Mouse (Mus musculus) adrenal gland, postnatal 14 days (tissue): ENCODE data around the gene Snx29. TPM values are rescaled to one million over a fixed set of nuclear protein-coding genes. Genes with fewer than 3 reads are reported as not detected.

Experiments
- DNase-seq: peaks from one replicate; pipeline ENCODE4 v3.0.0; 2021; ENCODE audit warnings: mixed read lengths
- total RNA-seq: library from RNA; stranded (reverse); gene quantifications from 2 replicates; pipeline ENCODE4 v1.2.3, GENCODE M21; 2021

The Snx29 gene
- total RNA-seq, 1 experiment from 2014 or later: 17.2 TPM

DNA sequence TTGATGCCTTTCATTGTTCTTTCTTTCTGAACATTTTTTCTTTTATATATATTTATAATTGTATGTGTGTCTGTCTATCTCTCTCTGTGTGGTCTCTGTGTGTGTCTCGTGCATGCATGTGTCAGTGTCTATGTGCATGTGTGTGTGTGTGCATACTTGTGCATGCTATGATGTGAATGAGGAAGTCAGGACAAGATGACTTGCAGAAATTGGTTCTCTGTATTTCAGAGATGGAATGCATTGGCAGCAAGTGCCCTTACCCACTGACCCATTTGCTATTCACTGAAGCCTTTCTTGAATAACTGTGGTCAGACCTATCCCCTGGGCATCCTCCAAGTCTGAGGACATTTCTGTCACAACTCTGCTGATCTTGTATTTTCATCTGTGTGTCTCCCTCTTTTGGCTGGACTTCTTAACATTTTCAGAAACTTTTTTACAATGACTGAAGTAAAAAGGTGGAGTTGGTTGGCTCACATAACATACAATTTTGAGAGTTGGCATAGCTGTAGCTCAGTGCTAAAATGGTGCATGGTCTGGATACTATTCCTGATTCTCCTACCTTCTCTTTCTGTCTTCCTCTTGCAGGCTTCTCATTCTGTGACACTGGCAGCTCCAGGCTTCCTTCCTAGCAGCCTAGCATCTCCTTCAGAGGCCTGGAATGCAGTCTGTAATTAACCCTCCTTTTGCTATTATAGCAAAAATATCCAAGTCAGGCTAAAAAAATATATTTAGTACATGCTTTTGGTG lies 278.8 kb downstream of the Snx29 start:
- DNase-seq: no peak

DNA sequence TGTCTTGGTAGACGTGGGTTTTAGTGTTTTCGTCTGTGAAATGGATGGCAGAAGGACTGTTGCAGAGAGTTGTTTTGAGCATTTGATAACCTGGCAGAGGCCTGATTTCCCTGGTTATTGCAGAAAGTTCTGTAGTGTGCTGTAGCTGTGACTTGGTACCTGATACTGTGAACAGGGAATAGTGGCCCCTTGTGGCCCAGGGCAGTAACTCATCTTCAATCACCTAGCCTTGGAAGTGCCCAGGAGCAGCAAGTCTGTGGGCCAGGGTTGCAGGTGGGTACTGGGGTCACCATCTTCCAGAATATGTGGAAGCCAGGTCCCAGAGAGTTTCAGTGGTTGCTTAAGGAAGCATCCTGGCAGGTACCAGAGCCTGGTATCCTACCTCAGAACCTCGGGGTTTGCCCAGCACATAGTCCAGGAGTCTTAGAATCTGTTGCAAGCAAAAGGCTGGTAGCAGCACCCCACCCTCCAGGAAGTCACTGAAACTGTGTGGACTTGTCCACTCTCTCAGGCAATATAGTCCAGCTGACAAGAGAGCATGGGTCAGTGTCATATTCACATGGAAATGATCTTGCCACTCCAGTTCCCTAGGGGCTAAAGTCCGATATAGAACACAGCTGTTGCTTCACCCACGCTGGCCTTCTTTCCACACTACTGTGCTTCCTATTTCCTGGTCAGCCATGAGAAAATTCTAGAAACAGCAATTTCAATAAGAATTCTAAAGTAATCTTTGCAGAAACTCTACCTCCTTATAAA lies 281.1 kb downstream of the Snx29 start:
- peak; percentile 47 for DNase-seq

DNA sequence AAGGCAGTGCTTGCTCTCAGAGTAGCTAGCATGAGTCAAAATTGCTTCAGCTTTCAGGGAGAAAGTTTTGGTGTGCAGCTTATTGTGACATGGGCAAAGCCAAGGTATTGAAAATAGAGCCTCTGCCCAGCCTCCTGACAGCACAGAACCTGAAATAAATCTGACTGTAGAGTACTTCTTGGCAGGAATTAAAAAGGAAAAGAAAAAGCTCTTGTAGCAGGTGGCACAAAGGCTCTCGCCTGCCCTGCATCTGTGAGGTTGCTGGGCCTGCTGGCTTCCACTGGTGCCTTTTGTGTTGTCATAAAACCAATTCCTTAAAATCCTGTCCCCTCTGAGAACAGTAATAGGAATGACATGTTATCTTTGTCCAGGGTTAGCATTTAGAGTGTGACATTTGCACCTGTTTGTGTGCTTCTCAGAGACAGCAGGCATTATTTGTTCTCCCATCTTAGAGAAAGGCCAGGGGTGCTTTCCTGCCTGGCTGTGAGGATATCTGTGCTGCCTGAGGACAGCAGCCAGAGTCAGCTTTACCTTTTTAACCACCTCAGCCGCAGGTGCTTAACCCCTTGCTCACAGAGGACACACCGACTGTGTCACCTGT lies 289.9 kb downstream of the Snx29 start:
- no peak for DNase-seq

DNA sequence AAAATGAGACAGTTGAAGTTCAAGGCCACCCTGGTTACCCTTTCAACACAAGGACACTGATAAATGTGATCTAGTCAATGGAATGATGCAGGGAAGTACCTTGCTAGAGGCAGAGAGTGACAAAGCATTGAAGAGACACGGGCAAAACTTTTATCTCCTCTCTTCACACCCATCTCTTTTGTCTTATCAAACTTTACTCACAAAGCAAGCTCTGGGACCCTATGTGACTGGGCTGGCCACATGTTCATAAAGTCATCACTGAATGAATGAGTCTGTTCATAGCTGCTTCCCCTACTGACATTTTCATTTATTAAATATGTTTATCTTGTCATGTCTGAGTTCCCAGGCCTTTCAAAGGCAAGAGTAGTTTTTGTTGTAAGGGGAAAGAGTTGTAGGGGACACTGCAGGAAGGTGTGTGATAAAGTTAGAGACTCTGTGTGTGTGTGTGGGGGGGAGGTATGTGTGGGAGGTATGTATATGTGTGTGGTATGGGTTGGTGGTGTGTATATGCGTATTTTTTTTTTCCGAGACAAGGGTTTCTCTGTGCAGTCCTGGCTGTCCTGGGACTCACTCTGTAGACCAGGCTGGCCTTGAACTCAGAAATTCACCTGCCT lies 291.8 kb downstream of the Snx29 start:
- DNase-seq: peak; percentile 21

DNA sequence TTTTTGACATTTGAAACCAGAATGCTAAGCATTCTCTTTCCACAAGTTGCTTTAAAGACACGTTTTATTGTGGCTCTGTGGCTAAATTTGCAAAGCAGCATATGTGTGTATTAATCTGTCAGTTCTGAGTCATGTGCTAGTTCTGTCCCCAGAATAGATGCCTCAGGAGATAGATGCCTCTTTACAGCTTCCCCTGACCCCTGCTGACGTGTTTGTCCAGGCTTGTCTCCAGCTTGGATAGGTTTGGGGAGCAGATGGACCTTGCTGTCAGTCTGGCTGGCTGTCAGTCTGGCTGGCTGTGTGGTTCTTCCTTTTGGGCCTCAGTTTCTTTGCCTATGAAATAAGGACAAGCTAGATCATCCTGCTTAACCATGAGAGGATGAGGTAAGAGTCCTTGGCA lies 292.9 kb downstream of the Snx29 start:
- DNase-seq: peak; percentile 39

DNA sequence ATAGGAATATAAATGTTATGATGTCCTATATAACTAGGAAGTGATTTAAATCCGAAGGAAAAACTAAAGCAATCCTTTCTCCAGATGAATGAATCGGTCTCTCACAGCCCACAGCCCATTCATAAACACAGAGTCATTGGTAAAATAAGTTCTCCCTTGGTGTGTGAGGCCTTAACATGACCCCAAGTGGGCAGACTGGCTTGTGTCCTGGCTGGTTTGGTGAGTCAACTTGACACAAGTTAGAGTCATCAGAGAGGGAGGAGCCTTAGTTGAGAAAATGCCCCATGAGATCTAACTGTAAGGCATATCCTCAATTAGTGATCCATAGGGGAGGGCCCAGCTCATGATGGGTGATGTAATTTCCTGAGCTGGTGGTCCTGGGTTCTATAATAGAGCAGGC lies 297.2 kb downstream of the Snx29 start:
- DNase-seq: no peak

DNA sequence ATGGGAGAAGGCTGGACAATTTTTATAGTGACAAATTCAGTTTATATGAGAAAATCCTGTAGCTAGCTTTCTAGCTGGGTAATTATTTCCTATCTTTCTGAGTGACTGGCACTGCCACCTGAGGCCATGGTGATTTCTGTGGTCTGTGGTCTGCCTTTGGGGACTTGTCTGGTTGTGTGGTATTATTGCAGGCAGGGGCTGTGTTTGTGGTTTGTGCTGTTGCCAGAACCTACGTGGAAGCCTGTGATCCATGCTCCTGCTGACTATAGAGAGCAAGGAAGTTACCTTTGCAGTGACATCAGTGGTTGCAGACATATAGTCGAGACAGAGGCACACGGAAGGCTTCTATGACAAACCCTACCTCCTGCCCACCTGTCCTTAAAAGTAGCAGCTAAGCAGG lies 298.3 kb downstream of the Snx29 start:
- DNase-seq: no peak

DNA sequence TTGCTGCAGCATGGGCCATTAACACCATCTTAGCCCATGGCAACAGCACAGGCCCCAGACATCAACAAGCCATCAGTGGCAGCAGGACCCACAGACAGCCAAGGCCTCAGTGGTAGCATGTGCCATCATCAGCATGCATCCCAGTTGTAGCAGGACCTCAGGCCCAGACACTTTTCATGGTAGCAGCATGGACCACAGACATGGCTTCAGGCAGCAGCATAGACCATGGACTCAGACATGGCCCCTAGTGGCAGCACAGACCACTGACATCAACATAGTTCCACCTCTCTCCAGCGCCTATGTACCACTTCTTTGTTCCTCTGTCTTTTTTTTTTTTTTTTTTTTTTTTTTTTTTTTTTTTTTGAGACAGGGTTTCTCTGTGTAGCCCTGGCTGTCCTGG lies 299.0 kb downstream of the Snx29 start:
- no peak for DNase-seq

DNA sequence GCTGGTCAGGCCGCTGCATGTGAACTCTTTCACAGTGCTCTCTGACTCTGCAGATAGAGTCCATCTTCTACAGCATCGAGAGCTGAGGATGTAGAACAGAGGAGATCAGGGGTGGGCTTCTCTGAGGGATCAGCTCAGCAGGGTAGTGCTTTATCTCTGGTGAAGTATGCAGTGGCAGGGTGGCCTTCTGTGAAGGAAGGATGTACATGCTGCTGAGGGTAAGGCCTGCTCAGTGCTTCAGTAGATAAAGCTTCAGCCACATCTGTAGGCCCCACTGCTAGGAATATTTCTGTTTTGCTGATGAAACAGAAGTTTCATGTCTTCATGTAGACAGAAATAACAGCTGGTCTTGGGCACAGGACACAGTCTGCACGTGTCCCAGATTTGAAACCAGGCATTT lies 300.3 kb downstream of the Snx29 start:
- DNase-seq: no peak

DNA sequence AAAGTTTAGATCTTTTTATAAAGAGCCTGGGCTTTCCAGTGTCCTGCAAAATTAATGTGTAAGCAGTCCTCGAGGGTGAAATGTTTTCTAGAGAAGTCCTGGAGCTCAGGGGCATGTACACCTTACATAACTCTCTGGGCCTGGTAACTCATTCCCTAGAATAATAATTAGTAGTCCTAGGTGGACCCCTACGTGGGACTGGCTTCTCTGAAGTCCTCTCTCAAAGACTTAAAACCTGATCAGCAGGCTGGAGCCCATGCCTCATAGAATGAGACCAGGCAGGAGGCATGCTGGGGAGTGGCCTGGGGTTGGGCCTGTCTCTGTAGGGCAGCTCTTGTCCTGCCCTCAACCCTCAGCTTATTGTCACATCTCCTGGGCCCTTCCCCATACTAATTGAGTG lies 301.4 kb downstream of the Snx29 start:
- DNase-seq: no peak

DNA sequence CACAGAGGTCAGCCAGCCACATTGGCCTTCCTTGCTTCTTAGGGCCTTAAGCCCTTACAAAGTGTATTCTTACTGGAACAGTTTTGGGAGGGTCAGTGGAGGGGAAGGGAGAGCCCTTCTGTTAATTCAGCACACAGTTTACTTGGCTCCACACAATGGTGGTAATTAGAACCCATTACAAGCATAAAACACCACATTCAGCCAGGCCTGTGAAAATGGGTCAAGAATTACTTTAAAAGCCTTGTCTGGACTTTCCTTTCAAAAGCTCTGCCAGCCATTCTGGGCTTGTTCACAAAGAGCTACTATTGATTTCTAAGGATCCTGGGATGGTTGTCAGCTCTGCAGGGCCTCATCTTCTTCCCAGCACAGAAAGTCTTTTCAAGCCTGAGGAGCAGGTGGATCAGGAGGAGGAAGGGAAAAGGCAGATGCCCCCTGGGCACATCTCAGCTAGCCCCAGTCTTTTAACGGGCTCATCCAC lies 303.3 kb downstream of the Snx29 start:
- DNase-seq: no peak

DNA sequence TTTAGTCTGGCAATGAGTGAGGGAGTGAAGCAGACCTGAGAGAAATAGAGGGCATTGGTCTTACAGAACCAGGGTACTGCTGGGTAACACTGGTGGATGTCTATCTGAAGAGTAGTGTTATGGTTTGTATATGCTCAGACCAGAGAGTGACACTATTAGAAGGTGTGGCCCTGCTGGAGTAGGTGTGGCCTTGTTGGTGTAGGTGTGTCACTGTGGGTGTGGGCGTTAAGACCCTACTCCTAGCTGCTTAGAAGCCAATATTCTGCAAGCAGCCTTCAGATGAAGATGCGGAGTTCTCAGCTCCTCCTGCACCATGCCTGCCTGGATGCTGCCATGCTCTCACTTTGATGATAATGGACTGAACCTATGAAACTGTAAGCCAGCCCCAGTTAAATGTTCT lies 303.9 kb downstream of the Snx29 start:
- DNase-seq: no peak

DNA sequence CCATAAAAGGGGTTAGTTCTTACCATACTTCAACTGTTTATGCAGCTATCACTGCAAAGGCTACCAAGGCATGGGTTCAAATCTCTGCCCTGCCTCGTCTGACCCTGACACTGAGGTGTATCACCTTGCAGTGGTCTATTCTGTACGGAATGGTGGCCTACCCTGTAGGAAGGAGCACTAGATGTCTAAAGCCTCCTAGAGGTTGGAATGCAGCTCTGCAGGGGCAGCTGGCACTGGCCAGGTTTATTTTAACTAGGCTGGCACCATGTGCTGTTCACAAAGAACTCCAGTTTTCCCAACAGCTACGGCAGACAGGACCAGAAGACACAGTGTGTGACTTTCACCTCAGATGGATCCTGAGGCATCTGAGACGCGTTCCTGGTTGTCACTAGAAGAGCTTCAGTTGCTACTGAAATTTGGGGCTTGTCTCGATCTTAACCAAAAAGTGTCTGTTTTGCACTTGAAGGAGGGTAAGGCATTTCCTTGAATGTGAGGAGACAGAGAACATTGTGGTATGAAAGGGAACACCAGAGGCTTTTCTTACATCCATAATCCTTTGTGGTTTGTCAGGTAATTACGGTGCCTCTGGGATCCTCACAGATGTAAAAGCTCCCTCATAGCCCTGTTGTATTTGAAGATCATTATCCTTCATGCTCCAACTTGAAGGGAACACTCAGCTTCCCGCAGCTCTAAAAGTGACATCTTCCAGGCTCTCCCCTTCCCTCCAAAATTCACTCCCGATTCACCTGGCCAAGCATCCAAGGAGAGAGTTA lies 305.3 kb downstream of the Snx29 start:
- no peak for DNase-seq

DNA sequence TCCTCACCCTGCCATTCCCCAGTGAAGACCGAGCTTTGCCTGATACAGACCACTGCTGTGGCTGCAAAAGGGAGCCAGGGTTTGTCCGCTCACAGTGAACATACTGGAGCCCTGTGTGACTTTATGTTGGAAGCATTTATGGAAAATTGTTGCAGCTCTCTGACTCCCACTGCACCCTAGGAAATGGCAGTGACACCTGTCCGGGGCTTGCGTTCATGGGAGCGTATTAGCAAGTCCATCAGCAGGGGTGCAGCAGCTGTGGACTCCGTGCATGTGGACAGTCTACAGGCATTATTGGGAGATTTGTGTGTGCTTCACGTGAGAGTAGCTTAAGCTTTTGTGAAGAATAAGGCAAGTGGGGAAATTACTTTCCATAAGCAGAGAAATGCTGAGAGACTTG lies 307.0 kb downstream of the Snx29 start:
- DNase-seq: no peak

DNA sequence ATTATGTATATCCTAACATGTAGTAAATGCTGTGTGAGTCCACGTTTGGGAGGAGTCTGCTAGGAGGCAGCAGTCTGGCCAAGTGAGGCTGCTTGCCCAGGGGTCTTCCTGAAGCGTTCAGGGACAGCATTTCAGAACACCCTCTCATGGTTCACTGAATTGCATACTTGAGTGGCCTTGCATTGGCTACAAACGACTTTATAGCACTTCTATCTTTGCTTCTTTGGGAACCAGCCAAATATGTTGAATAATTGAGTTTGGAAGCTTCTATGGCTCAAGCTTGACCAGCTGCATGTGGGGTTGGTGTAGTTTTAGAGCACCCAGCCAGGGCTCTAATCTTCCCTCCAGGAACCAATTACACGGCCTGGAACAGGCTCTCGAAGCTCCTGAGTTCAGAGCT lies 307.8 kb downstream of the Snx29 start:
- no peak for DNase-seq

DNA sequence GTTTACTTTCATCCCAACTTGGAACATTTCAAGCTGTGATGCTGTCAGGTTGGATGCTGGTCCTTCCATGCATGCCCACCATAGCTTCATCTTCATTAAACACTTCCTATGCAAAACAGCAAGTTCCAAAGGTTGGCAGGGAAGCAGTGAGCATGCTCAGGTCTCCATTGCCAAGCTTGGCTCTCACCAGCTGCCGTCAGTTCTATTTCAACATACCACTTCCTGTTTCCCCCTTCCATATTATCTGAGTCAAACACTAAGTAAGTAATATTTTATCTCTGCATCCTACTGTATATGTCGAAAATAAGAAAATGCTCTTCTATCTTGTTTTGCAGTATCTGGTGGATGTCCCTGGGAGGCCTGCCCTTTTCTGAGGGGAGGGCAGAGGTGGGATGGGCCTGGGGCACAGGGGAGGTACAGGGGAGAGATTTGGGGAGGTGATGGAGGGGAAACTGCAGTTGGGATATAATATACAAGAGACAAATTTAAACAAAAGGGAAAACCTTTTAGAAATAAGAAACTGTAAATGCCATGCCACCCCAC lies 309.6 kb downstream of the Snx29 start:
- no peak for DNase-seq

DNA sequence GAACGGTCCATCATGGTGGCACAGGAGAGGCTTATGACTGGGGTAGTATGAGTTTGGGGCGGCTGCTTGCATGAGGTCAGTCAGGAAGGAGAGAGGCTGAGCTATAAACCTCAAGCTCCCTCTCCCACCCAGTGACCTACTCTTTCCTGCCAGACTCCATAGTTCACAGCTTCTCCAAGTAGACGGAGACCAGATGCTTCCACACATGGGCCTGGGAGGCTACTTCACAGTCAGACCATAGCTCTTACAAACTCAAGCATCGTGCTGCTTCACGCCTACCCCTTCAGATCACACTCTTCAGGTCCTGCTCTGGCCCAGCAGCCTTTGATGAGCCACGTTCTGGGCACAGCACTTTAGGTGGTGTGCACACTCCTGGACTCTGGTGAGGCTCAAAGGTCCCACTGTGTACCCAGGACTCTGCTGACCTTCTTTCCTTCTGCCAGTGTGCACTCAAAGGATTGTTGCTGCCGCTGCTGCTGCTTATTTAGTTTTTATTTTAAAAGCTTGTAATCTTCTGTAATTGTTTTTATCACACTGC lies 313.6 kb downstream of the Snx29 start:
- DNase-seq: no peak

DNA sequence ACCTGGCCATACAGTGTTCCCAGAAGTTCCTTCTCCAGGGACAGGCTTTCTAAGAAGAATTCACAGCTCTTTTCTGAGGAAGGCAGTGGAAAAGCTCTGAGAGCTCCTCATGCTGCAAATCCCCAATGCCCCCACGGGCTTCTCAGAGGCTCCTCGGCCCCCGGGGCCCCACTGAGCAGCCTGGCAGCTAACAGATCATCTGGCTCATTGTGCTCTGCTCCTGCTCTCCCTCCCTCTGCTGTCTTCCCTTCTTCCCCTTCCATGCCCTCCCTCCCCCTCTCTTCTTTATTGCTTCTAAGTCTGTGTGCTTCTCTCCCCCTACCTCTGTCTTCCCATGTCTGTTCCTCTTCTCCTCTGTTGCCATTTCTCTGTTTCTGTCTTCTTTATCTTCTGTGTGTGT lies 314.2 kb downstream of the Snx29 start:
- DNase-seq: no peak

DNA sequence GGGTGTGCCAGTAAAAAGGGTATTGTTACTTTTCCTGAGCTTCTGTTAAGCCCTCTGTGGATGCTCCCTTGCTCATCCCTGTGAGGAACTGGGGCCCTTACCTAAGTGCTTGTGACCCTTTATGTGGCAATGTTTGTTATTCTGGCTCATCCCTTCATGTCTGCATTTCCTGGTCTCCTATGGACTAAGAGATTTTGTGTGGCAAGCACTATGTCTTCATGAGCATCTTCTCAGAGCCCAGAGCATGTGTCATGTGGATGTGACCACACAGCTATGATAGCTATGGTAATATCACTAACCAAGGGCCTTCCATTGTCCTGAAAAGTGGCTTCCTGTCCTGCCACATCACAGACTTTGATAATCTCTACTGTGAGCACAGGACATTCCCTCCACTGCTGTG lies 315.1 kb downstream of the Snx29 start:
- DNase-seq: no peak

DNA sequence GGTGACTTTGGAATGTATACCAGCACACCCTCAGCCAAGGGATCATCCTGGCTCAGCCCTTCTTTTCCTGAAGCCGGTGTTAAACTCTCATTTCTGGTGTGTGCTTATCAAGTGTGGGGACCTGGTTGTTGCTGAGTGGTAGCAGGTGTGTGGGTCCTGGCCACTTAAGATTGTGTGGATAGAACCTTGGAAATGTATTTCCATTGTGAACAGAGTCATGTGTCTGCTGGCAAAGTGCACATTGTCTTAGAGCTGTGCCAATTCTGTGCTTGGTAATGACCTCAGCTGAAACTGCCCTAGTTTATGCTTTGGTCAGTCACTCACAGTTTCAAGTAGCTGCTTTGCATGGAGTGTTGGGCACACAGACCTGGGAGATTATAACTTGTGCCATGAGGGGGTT lies 316.0 kb downstream of the Snx29 start:
- DNase-seq: no peak

DNA sequence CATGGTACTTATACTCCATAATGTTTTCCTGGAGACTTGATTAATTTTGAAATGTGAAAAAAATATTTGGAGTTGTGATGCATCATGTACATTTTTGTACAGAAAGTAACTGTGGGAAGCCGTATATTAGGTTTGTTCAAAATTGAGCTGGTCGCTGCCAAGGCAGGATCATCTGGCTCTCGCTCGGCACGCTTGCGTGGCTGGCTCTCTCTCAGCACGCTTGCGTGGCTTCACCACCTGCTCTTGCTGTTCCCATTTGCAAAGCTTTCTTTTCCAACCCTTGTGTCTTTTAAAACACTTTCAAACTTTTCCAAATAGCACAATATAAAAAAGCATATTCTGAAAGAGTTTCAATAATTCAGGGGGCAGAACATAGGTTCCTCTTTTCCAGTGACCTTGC lies 317.2 kb downstream of the Snx29 start:
- no peak for DNase-seq

DNA sequence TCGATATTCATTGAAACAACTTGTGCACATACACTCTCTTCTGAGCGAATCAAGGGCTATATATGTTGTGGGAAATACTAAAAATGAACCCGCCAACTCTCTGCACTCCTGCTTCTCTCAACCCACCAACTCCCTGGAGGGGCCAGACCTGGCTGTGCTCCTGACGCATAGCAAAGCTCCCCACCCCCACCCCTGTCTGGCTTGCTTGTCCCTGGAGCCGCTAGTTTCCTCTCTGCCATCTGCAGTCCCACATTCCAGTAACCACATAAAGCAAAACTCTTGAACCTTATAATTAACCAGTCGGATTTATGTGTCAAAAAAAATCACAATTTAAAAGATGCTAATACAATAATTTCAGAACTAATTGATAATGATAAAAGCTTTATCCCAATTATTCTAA lies 320.9 kb downstream of the Snx29 start:
- DNase-seq: no peak
